Mouse (Mus musculus): ENCODE measurements around the gene Cops3. TPM values are rescaled to one million over a fixed set of nuclear protein-coding genes. Genes with fewer than 3 reads are reported as not detected.
A peak's percentile ranks its signal among the peaks of the same experiment; 100 is the strongest.

Gene Cops3
- total and polyA plus RNA-seq, 2 experiments from 2014 or later, result 94.1 to 148 TPM

DNA sequence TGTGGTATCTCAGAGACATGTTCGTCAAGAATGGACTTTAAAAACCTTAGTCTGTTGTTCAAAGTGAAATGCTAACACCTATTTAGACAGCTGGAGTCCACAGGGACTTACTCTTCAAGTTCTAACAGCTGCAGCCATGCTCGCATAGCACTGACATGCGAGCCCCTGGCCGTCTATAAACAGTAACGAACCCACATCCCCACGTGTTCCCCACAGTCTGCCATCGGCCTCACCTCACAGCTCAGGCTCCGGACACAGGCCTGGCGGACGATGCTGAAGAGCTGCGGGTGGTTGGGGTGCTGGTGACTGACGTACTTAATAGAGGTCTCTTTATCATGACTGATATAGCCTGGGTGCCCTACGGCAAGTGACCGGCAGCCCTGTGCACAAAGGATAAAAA, 36.1 kb downstream of the Cops3 start:
- H3K27ac ChIP-seq (ENCODE audit: low read depth, low read length), result no peak overlapping the region
- no peaks in the 10 kb centered on the region for H3K27me3 ChIP-seq (ENCODE audit: insufficient read depth, low read length)
- H3K4me1 ChIP-seq (ENCODE audit: insufficient read depth, low read length), result peaks cover 2% of the 10 kb centered on the region; the same call in 1 of the 2 replicates
- no peak overlapping the region for H3K9ac ChIP-seq (replicated peaks; ENCODE audit: low read length, poor library complexity, severe bottlenecking)
- no peak for DNase-seq (ENCODE audit: low spot score)
- no peak overlapping the region for H3K4me2 ChIP-seq (ENCODE audit: low read depth, low read length, poor library complexity, severe bottlenecking)
- H3K4me3 ChIP-seq (ENCODE audit: low read depth, low read length), result no peak overlapping the region
- ATAC-seq (ENCODE audit: low FRiP score), result no peak
- no peak for TF ChIP-seq CTCF (IDR thresholded peaks at IDR 0.05)
- H3K9me3 ChIP-seq (ENCODE audit: low read length), result no peaks in the 10 kb centered on the region
- H3K36me3 ChIP-seq (ENCODE audit: insufficient read depth, low read length), result peaks cover 79% of the 10 kb centered on the region
- WGBS, result 94% methylated on average over 14 of the region's 14 CpGs

DNA sequence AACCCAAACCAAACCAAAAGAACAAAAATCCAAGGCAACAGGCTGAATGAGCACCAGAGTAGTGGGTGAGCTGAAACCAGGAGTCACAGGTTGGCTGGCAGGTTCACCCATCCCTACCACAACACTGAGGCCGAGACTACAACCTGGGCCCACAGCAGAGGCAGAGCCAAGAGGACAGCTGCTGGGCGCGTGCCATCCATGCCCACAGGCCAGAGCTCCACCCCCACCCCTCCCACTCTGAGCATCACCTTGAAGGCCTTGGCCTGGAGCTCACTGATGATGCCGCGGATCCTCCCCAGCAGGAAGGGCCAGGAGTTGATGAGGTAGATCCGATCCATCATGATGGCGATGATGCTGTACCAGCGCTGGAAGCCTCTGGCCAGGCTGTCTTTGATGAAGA, 37.8 kb downstream of the Cops3 start:
- H3K4me3 ChIP-seq (ENCODE audit: low read depth, low read length), result no peak overlapping the region
- no peak overlapping the region for H3K9ac ChIP-seq (replicated peaks; ENCODE audit: low read length, poor library complexity, severe bottlenecking)
- ATAC-seq (ENCODE audit: low FRiP score), result no peak
- no peak for TF ChIP-seq CTCF (IDR thresholded peaks at IDR 0.05)
- no peak overlapping the region for H3K4me2 ChIP-seq (ENCODE audit: low read depth, low read length, poor library complexity, severe bottlenecking)
- no peak overlapping the region for H3K27ac ChIP-seq (ENCODE audit: low read depth, low read length)
- DNase-seq (ENCODE audit: low spot score), result no peak
- 96% methylated on average over 8 of the region's 8 CpGs for WGBS
- H3K4me1 ChIP-seq (ENCODE audit: insufficient read depth, low read length), result no peaks in the 10 kb centered on the region
- H3K27me3 ChIP-seq (ENCODE audit: insufficient read depth, low read length), result no peaks in the 10 kb centered on the region
- peaks cover 85% of the 10 kb centered on the region for H3K36me3 ChIP-seq (ENCODE audit: insufficient read depth, low read length)
- H3K9me3 ChIP-seq (ENCODE audit: low read length), result no peaks in the 10 kb centered on the region

DNA sequence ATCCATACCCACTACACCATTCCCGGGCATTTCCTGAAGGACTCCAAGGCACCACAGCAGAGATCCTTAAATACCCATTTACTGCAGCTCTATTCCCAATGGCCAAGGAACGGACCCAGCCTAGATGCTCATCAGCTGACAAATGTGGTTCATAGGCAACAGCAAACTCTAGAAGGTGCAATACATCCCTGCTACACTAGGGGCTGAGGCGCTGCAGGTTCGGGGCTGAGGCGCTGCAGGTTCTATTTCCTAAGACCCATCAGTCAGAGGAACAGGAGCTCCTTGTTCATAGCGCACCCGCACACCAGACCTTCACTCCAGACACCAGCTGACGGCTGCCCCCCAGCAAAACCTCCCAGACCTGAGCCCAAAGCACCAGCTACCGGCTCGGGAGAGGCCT, 39.2 kb downstream of the Cops3 start:
- TF ChIP-seq CTCF (IDR thresholded peaks at IDR 0.05), result peak; percentile 26; the same call in 1 of the 2 replicates
- Histone ChIP-seq H3K27me3 (ENCODE audit: insufficient read depth, low read length) (no peaks in the 10 kb centered on the region), H3K9me3 (ENCODE audit: low read length) (no peaks in the 10 kb centered on the region), H3K36me3 (ENCODE audit: insufficient read depth, low read length) (peaks cover 83% of the 10 kb centered on the region), H3K4me2 (ENCODE audit: low read depth, low read length, poor library complexity, severe bottlenecking) (no peak overlapping the region), H3K9ac (replicated peaks; ENCODE audit: low read length, poor library complexity, severe bottlenecking) (no peak overlapping the region), H3K4me3 (ENCODE audit: low read depth, low read length) (no peak overlapping the region), H3K4me1 (ENCODE audit: insufficient read depth, low read length) (no peaks in the 10 kb centered on the region), H3K27ac (ENCODE audit: low read depth, low read length) (no peak overlapping the region)
- ATAC-seq (ENCODE audit: low FRiP score) (no peak), DNase-seq (ENCODE audit: low spot score) (no peak)
- 96% methylated on average over 10 of the region's 10 CpGs for WGBS

DNA sequence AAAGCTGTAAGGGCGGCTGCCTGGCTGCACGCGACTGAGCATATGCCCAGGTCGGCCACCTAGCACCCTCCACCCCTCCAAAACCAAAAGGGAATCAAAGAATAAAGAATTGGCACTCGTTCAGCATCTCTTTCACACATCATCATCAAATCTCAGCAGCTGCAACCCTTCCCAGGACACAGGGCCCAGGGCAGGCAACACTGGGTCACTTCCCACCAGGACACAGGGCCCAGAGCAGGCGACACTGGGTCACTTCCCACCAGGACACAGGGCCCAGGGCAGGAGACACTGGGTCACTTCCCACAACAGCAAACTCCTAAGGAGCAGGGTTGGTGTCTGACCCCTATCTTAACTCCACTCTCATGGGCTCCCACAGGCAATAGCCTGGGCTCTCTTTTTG, 46.2 kb downstream of the Cops3 start:
- TF ChIP-seq CTCF (IDR thresholded peaks at IDR 0.05), result no peak
- DNase-seq (ENCODE audit: low spot score) (no peak), ATAC-seq (ENCODE audit: low FRiP score) (no peak)
- H3K27ac ChIP-seq (ENCODE audit: low read depth, low read length), result no peak overlapping the region
- peaks cover 60% of the 10 kb centered on the region for H3K36me3 ChIP-seq (ENCODE audit: insufficient read depth, low read length)
- no peak overlapping the region for H3K4me3 ChIP-seq (ENCODE audit: low read depth, low read length)
- H3K4me2 ChIP-seq (ENCODE audit: low read depth, low read length, poor library complexity, severe bottlenecking), result no peak overlapping the region
- no peaks in the 10 kb centered on the region for H3K9me3 ChIP-seq (ENCODE audit: low read length)
- WGBS, result 93% methylated on average over 6 of the region's 6 CpGs
- no peaks in the 10 kb centered on the region for H3K4me1 ChIP-seq (ENCODE audit: insufficient read depth, low read length)
- no peaks in the 10 kb centered on the region for H3K27me3 ChIP-seq (ENCODE audit: insufficient read depth, low read length)
- H3K9ac ChIP-seq (replicated peaks; ENCODE audit: low read length, poor library complexity, severe bottlenecking), result no peak overlapping the region

DNA sequence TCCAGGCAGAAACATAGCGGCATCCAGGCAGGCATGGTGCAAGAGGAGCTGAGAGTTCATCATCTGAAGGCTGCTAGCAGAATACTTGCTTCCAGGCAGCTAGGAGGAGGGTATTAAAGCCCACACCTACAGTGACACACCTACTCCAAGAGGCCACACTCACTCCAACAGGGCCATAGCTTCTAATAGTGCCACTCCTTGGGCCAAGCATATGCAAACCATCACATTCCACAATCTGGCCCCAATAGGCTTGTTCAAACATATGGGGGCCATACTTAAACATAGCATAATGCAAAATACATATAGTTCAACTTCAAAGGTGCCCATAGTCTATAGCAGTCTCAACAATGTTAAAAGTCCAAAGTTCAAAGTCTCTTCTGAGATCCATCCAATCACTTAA, 50.3 kb downstream of the Cops3 start:
- H3K36me3 ChIP-seq (ENCODE audit: insufficient read depth, low read length), result peaks cover 25% of the 10 kb centered on the region
- no peaks in the 10 kb centered on the region for H3K9me3 ChIP-seq (ENCODE audit: low read length)
- H3K4me2 ChIP-seq (ENCODE audit: low read depth, low read length, poor library complexity, severe bottlenecking), result no peak overlapping the region
- no peak for ATAC-seq (ENCODE audit: low FRiP score)
- no peak for TF ChIP-seq CTCF (IDR thresholded peaks at IDR 0.05)
- 0 out of 2 replicates have a peak, but pooled peaks cover 2% of the 10 kb centered on the region for H3K4me1 ChIP-seq (ENCODE audit: insufficient read depth, low read length)
- H3K27ac ChIP-seq (ENCODE audit: low read depth, low read length), result no peak overlapping the region
- no peak overlapping the region for H3K9ac ChIP-seq (replicated peaks; ENCODE audit: low read length, poor library complexity, severe bottlenecking)
- no peak for DNase-seq (ENCODE audit: low spot score)
- no peaks in the 10 kb centered on the region for H3K27me3 ChIP-seq (ENCODE audit: insufficient read depth, low read length)
- no peak overlapping the region for H3K4me3 ChIP-seq (ENCODE audit: low read depth, low read length)
- 100% methylated on average over 1 of the region's 1 CpGs for WGBS

DNA sequence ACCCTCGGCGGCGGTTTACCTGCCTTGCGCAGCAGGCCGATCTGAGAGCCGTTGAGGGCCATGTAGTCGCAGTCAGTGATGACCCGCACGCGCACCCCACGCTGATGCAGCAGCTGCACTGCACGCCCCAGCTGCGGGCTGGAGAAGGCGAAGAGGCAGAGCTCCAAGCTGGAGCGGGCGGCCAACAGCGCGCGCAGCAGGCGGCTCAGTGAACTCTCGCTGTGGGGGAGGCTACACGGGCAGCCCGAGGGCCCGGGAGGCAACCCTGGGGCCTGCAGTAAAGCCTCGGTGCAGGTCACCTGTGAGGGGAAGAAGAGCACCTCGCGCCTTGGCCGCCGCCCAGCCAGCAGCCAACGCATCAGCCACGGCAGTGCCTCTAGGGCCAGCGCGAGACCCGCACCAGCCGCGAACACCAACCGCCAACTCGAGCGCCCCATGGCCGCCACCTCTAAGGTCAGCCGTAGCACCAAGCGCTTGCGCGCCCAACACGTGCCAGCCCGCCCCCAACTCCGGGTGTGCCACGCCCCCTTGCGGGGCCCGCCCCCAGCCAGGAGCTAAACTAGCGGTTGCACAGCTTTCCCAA, 52.3 kb downstream of the Cops3 start, which contains the start of gene Pld6:
TSS of gene Pld6 (minus strand) at position 447 of the 583 bp plus-strand sequence.
- 2% methylated on average over 50 of the region's 51 CpGs for WGBS
- TF ChIP-seq CTCF (IDR thresholded peaks at IDR 0.05), result no peak
- H3K36me3 ChIP-seq (ENCODE audit: insufficient read depth, low read length), result peaks cover 6% of the 10 kb centered on the region
- 0 out of 2 replicates have a peak, but pooled peaks cover 2% of the 10 kb centered on the region for H3K4me1 ChIP-seq (ENCODE audit: insufficient read depth, low read length)
- H3K27ac ChIP-seq (ENCODE audit: low read depth, low read length), result peak within 1 kb of the TSS; percentile 27; the same call in 1 of the 2 replicates
- ATAC-seq (ENCODE audit: low FRiP score) (peak; percentile 77), DNase-seq (ENCODE audit: low spot score) (peak; percentile 58)
- H3K9me3 ChIP-seq (ENCODE audit: low read length), result no peaks in the 10 kb centered on the region
- H3K9ac ChIP-seq (replicated peaks; ENCODE audit: low read length, poor library complexity, severe bottlenecking), result peak within 1 kb of the TSS; percentile 62
- peak within 1 kb of the TSS; percentile 48 for H3K4me3 ChIP-seq (ENCODE audit: low read depth, low read length)
- H3K27me3 ChIP-seq (ENCODE audit: insufficient read depth, low read length), result no peaks in the 10 kb centered on the region
- H3K4me2 ChIP-seq (ENCODE audit: low read depth, low read length, poor library complexity, severe bottlenecking), result peak within 1 kb of the TSS; percentile 86
